In the genomic region with DNA sequence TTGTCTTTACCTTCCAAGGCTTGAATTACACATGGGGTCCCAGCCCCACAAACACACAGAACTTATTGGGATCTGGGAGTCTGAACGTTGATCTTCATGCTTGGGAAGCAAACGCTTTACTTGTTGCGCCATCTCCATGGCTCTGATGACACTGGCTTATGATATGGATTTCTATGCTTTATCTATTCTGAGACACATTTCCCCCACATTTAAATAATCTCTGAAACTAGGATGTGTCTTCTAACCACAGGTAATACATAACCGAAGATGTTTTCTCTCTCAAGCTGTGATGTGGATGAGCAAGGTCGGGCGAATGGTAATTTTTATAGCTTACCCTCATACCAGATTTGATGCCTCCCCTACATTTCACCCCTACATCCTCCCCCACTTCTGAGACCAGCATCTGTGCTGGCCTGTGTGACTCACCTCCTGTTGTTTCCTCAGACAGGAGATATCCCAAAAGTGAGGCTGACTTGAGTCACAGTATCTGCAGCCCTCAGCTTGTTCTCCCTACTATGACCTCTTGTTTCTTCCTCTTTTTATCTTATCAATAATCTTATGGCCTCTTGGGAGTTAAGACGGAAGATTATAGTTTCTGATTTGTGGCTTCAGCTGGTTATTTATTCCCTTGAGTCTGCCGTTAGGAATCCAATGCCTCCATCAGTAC, we compare ENCODE assay signal across 23 mouse cellular contexts. TPM values are rescaled to one million over a fixed set of nuclear protein-coding genes. Genes with fewer than 3 reads are reported as not detected.
A peak's percentile ranks its signal among the peaks of the same experiment; 100 is the strongest.
DNase-seq lines count a peak whose midpoint lies in the region; ATAC-seq and TF ChIP-seq lines count a peak whose summit lies in the region.
"Had no signal": no experiment of that assay in that cellular context is flagged by ENCODE, and none has a peak within 500 bp of the region (broad histone marks: within the 10 kb centered on the region; RNA-seq: fewer than 3 reads in every experiment).

No protein-coding gene starts in this region.

- WGBS in liver, embryonic 13.5 days (ENCODE audit: insufficient replicate concordance), result 26% methylated on average over 8 of the region's 8 CpGs

- H3K27me3 ChIP-seq in liver, embryonic 13.5 days, result no peaks in the 10 kb centered on the region
- H3K27me3 ChIP-seq in C2C12 (ENCODE audit: control insufficient read depth, insufficient read depth, insufficient read length) (no peaks in the 10 kb centered on the region), myocyte (ENCODE audit: control insufficient read depth, insufficient read depth, insufficient read length) (no peaks in the 10 kb centered on the region)
- H3K27me3 ChIP-seq: forebrain, embryonic 13.5 days; heart, embryonic 12.5 days; limb, embryonic 15.5 days had no signal

- H3K79me2 ChIP-seq in C2C12 (ENCODE audit: control insufficient read depth, insufficient read depth) (no peaks in the 10 kb centered on the region), myocyte (ENCODE audit: control insufficient read depth, insufficient read depth) (no peaks in the 10 kb centered on the region)

- no peak for TF ChIP-seq POLR2A in myocyte (IDR thresholded peaks at IDR 0.05; ENCODE audit: insufficient read length, low read depth)

- peak overlapping the region; percentile 62 for H3K27ac ChIP-seq in liver, embryonic 13.5 days
- H3K27ac ChIP-seq: forebrain, embryonic 13.5 days; limb, embryonic 15.5 days had no signal

- ATAC-seq in liver, embryonic 13.5 days (ENCODE audit: low read depth), result no peak
- ATAC-seq: forebrain, embryonic 13.5 days had no signal

- H3K4me1 ChIP-seq in liver, embryonic 13.5 days (replicated peaks), result peaks cover 70% of the 10 kb centered on the region
- H3K4me1 ChIP-seq: heart, embryonic 12.5 days; limb, embryonic 15.5 days had no signal

- DNase-seq in liver, embryonic 13.5 days, result no peak
- no peak for DNase-seq in liver
- peak; percentile 37 for DNase-seq in T-cell, adult 2 months (ENCODE audit: low spot score)
- no peak for DNase-seq in gastrocnemius, postnatal 36 days
- DNase-seq in thymus, postnatal 25 days, result no peak
- DNase-seq: adrenal gland, postnatal 36 days; cerebellum, adult 9-11 months; heart, postnatal 36 days; kidney, adult 8-10 months; kidney, postnatal 25 days; lung, postnatal 10 days; spleen, adult 18-20 months; thymus, adult 18-20 months had no signal

- H3K4me3 ChIP-seq in liver, embryonic 13.5 days (replicated peaks), result no peak overlapping the region
- H3K4me3 ChIP-seq in C2C12 (ENCODE audit: insufficient read depth, poor library complexity, severe bottlenecking) (no peak overlapping the region), myocyte (no peak overlapping the region)
- H3K4me3 ChIP-seq: forebrain, embryonic 13.5 days; heart, embryonic 12.5 days; limb, embryonic 15.5 days had no signal

- H3K79me3 ChIP-seq in C2C12 (ENCODE audit: low read depth), result no peaks in the 10 kb centered on the region

- H3ac ChIP-seq in C2C12 (ENCODE audit: control insufficient read depth, insufficient read length, low read depth), result no peak overlapping the region
- H3ac ChIP-seq in myocyte (ENCODE audit: control insufficient read depth, insufficient read length), result no peak overlapping the region

- peak overlapping the region; percentile 26; the same call in 1 of the 2 replicates for H3K9ac ChIP-seq in liver, embryonic 13.5 days
- H3K9ac ChIP-seq: forebrain, embryonic 13.5 days; heart, embryonic 12.5 days; limb, embryonic 15.5 days had no signal

- intact Hi-C loops in gastrocnemius, postnatal 36 days (cut with DNase I), result no loop called here

- no peaks in the 10 kb centered on the region for H3K36me3 ChIP-seq in liver, embryonic 13.5 days
- H3K36me3 ChIP-seq in C2C12 (ENCODE audit: control insufficient read depth, insufficient read depth) (no peaks in the 10 kb centered on the region), myocyte (ENCODE audit: control insufficient read depth, insufficient read depth) (no peaks in the 10 kb centered on the region)
- H3K36me3 ChIP-seq: heart, embryonic 12.5 days; limb, embryonic 15.5 days had no signal

- H3K9me3 ChIP-seq in liver, embryonic 13.5 days (replicated peaks), result no peaks in the 10 kb centered on the region
- H3K9me3 ChIP-seq: forebrain, embryonic 13.5 days; heart, embryonic 12.5 days; limb, embryonic 15.5 days had no signal

- peak overlapping the region; percentile 6; the same call in 1 of the 2 replicates for H3K4me2 ChIP-seq in liver, embryonic 13.5 days
- H3K4me2 ChIP-seq in myocyte (ENCODE audit: low read depth), result peak overlapping the region; percentile 64
- H3K4me2 ChIP-seq: forebrain, embryonic 13.5 days; heart, embryonic 12.5 days; limb, embryonic 15.5 days had no signal

- no peak for TF ChIP-seq CTCF in C2C12 (IDR thresholded peaks at IDR 0.05; ENCODE audit: control insufficient read depth, insufficient read depth, insufficient read length)

TF ChIP-seq in C2C12, 6 proteins besides CTCF, POLR2A, EP300 and RAD21:
- TF ChIP-seq MYOD1 (IDR thresholded peaks at IDR 0.05; ENCODE audit: control insufficient read depth, insufficient read length, low read depth) (peak; percentile 84), MYOG (IDR thresholded peaks at IDR 0.05; ENCODE audit: control insufficient read depth, extremely low read depth, insufficient read length) (no peak), FOSL1 (IDR thresholded peaks at IDR 0.05; ENCODE audit: insufficient read depth, low read length, poor library complexity, severe bottlenecking) (peak; percentile 83), CEBPB (IDR thresholded peaks at IDR 0.05; ENCODE audit: low read depth) (peak; percentile 76), USF1 (IDR thresholded peaks at IDR 0.05; ENCODE audit: low read depth) (no peak)

TF ChIP-seq in myocyte, 11 proteins besides CTCF, POLR2A, EP300 and RAD21:
- TF ChIP-seq MYOD1 (IDR thresholded peaks at IDR 0.05; ENCODE audit: control insufficient read depth in 1 of 3, insufficient read length in 2 of 3, low read depth in 2 of 3), result peak in 1 of 3 experiments; percentile 32
- no peak for TF ChIP-seq E2F4 (IDR thresholded peaks at IDR 0.05; ENCODE audit: insufficient read depth)

RNA-seq across cellular contexts. Expression of gene Add2, which starts 46.2 kb away (rescaled TPM):
- 93.3 and 96.2 TPM in 2 replicates for polyA plus RNA-seq in liver, embryonic 13.5 days (2015; fragmentation: Nextera tagmentation; extraction: Ambion mirVana)
- polyA plus RNA-seq in C2C12 (2012; fragmentation: generic; extraction: Trizol), result 6.7 TPM
- 3.6 TPM for polyA plus RNA-seq in myocyte (2012; fragmentation: generic; extraction: Trizol)
- total RNA-seq in gastrocnemius, postnatal 36 days (2021), result under 1 TPM in 1 of 2 experiments, not detected in 1; 0.05 TPM

RNA-seq across cellular contexts. Expression of gene Figla, which starts 58.7 kb away (rescaled TPM):
- polyA plus RNA-seq in liver, embryonic 13.5 days (2015; fragmentation: Nextera tagmentation; extraction: Ambion mirVana), result not detected in 2 replicates
- polyA plus RNA-seq in C2C12 (2012; fragmentation: generic; extraction: Trizol), result 0.05 TPM
- polyA plus RNA-seq in myocyte (2012; fragmentation: generic; extraction: Trizol), result not detected
- not detected for total RNA-seq in gastrocnemius, postnatal 36 days (2021)
- total RNA-seq: adrenal gland, postnatal 36 days; heart, postnatal 36 days; layer of hippocampus, postnatal 10 days; left cerebral cortex, postnatal 14 days; megakaryocyte, adult 5-6 weeks had no signal
- polyA plus RNA-seq: forebrain, embryonic 13.5 days; gonadal fat pad, adult 2 months; heart, embryonic 12.5 days; limb, embryonic 15.5 days; stomach, embryonic 14.5 days had no signal

Comparison
In these comparisons a context has a peak if more than half of its experiments do, and no peak if none do; other contexts are left out.
1. RNA of gene Add2, which starts 46.2 kb away (polyA plus RNA-seq): 93.3 to 96.2 TPM in liver, embryonic 13.5 days; 6.7 TPM in C2C12 (single experiment) and 3.6 TPM in myocyte (single experiment); every median in the first group is over 10 times any median in the second.